Mouse (Mus musculus): ENCODE results near the gene Tnpo1.

Tnpo1 gene

DNA sequence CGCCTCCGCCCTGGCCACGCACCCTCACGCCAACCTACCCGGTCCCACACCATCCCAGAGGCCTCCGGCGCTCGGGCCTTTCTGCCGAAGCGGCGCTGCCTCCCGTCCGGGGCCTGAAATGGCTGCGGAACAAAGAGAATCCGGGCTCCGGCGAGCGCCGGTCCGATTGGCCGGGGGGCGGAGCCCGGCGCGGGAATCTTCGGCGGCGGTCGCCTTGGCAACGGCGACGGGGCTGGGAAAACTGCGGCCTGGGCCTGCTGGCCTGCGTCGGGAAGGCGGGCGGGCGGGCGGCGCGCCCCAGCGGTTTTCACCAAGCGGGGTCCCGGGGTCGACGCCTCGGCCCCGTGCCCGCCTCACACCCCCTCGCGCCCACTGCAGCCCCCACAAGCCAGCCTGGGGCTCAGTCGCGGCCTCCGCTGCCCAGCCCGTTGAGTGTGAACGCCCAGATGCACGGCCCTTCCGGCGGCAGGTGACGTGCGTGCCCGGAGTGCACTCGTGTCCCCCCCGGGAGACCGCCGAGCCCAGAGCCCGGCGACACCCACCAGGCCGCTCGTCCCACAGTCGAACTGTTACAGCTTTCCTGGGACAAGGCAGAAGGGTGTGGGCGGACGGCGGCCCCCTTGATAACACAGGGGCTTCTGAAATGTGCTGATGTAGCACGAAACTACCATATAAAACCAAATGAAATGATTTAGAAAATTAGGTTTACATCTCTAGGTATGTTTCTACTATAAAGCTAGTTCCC is at the start of gene Tnpo1:
Gene Tnpo1, minus strand, starts transcription at position 172 of the 745 bp plus-strand sequence.
- peak; percentile 95 for DNase-seq (ENCODE audit: low read depth, low spot score)

DNA sequence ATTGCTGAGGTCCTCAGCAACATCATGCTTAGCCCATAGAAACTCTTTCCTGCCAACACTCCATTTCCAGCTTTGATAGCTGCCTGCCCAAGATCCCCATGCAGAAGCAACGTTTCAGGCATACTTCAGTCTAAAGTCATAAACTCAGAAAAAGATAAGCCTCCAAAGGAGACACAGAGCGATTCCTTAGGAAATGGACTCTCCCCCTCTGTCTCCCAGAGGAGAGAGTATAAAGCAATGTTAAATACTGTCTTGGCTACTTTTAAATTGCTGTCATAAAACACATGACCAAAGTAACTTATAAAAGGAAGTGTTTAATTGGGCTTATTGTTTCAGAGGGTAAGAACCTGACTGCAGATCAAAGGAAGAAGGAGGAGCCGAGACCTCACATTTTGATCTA is 45.9 kb upstream of the Tnpo1 start:
- DNase-seq (ENCODE audit: low read depth, low spot score), result no peak

DNA sequence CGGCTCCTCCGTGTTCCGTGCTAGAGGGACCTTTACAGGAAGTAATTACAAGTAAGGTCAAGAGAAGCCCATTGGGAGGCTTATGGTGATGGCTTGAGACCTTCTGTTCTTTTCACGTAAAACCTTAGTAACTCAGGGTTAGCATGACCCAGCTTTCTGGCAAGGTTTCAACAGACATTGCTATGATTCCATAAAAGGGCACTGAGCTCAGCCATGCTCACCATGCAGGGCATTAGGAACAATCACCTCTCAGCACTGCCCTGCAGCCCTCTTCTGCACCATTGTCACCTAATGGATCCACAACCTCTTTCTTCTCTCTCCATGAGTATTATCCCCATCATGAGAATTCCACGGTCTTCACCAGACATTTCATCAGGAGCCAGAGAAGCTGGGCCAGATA is 45.5 kb upstream of the Tnpo1 start:
- no peak for DNase-seq (ENCODE audit: low read depth, low spot score)

DNA sequence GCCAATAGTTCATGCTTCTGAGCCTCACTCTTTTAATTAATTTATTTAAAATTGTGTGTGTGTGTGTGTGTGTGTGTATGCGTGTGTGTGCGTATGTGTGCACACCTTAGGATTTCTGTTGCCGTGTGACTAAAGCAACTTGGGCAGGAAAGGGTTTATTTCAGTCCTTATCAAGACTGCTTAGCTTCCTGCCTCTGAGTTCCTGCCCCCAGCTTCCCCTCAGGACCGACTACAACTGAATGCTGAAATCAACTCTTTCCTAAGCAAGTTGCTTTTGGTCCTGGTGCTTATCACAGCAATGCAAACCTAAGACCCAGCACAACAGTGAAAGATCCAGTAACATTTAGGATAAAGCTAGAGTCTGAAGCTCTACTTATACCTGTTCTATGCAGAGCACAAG is 42.3 kb upstream of the Tnpo1 start:
- DNase-seq (ENCODE audit: low read depth, low spot score), result no peak

DNA sequence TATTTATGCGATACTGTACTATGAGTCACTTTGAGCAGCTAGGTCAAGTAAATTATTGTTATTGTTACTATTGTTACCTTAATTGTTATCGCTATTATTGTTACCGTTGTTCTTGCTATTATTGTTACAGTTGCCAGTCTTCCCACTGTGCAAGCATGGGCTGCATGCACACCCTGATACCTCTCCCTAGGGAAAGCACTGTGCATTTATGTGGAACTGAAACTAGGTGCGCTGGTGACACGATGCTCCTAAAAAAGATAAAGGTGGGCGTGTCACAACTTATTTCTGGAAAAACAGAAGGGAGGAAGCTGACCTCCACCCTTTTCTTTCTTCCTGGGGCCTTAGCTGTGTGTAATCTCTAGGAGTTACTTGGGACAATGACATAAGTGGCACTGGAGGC is 41.8 kb upstream of the Tnpo1 start:
- DNase-seq (ENCODE audit: low read depth, low spot score), result no peak

DNA sequence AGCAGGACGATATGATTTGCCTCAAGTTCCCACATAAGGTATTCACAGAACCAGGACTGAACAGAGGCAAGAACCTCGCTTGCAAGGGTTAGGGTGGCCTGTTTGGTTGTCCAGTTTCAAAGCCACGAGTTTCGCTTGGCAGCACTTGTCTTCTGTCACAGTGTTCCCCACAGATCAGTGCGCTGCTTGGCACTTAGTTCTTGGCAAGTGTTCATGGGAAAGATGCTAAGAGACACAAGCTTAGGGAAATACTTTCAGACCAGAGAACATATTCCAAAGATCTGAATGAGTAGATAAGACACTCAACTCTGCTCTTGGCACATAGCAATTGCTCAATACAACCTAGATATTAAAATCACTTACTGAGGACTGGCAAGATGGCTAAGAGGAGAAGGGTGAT is 40.4 kb upstream of the Tnpo1 start:
- DNase-seq (ENCODE audit: low read depth, low spot score), result no peak

DNA sequence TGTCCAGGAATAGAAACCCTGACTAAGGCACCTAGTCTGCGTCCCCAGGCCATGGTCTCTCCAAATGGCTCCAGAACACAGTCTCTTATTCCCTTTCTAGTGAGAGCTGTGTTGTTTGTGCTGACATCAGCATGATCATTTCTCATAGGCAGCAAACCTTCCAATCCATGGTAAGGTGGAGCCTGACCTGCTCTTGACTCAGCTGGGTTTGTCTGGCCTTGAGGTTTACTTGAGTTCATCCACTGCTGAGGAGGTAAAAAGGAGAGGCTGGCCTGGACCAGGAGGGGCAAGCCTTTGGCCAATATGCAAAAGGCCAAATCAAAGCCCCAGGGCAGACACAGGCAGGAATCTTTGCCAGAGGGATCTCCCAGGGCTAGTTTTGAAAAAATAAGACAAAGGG is 37.4 kb upstream of the Tnpo1 start:
- no peak for DNase-seq (ENCODE audit: low read depth, low spot score)

DNA sequence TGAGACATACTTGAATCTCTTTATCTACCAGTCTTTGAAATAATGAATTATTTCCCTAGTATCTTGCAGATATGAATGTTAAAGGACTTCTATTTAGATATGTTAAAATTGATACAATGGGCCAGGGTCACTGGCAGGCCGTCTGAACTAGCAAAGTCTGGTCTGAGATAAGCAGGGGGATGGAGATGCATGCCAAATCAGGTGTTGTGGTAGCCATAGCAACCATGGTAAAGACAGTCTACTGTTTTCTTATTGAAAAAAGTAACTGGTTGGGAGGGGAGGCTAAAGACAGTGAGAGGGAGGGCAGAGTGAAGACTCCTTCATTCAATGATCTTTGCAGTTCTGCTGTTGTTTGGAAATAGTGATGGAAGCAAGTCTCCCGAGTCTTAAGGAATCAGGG is 32.0 kb upstream of the Tnpo1 start:
- DNase-seq (ENCODE audit: low read depth, low spot score), result no peak

DNA sequence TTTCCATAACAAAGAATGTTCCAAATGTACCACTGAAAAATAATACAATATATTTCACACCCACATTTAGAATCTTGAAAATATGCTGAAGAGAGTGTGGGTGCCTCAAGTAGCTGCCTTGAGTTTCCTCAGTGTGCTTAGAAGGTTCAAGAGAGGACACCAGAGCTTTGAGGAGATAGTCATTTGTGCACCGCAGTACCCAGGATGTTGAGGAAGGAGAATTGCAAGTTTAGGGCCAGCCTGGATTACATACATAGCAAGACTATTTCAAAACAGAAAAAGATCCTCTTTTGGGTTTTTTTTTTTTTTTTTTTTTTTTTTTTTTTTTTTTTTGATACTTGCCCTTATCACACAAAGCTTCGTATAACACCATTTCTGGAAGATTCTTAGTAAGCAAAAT is 30.0 kb upstream of the Tnpo1 start:
- no peak for DNase-seq (ENCODE audit: low read depth, low spot score)

DNA sequence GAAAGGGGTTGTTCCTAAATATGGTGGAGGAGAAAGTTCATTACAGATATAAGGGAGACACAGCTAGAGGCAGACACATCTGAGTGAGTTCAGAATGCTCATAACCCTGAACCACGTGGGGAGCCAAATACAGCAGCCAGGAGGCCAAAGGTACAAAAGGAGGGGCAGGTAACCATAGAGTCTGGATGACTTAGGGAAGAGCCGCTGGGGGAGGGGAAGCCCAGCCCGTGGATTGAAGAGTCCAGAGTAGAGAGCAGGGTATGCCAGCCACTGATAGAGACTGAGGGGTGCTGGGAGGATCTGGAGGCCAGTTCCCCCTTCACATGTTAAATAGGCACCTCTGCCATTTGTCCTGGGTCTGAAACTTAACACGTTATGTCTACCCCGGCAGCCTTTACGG is 29.5 kb upstream of the Tnpo1 start:
- no peak for DNase-seq (ENCODE audit: low read depth, low spot score)

DNA sequence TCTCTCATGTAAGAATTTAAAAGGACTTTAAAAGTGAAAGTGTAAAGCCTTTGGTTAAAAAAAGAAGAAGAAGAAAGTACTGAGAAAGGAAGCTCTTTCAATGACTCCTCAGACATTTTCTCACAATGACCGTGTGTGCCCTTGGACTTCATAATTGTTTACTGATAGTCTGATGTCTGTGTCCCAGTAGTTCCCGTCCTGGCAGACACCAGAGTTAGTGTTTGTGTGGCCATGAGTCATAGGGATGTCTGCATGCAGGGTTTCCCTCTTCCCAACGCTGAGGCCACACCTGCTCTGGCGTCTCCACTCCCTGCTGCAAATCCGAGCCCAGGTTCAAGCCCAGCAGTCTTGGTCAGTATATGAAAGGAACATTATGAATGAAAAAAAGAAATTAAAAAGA is 29.0 kb upstream of the Tnpo1 start:
- no peak for DNase-seq (ENCODE audit: low read depth, low spot score)

DNA sequence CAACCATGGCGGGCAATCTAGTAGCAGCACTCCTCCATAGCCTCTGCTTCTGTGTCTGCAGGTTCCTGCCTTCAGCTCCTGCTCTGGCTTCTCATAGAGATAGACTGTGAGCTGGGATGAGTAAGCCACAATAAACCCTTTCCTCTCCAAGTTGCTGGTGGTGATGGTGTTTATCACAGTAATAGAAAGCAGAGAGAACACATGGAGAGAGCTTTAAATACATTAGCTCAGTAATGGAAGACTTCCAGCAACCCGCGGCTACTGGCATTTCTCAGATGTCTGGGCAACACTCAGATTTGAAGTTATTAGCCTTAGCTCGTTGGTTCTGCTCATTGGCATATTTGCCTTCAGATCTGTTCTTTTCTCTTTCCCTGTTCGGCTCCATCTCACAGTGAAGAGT is 27.6 kb upstream of the Tnpo1 start:
- no peak for DNase-seq (ENCODE audit: low read depth, low spot score)

DNA sequence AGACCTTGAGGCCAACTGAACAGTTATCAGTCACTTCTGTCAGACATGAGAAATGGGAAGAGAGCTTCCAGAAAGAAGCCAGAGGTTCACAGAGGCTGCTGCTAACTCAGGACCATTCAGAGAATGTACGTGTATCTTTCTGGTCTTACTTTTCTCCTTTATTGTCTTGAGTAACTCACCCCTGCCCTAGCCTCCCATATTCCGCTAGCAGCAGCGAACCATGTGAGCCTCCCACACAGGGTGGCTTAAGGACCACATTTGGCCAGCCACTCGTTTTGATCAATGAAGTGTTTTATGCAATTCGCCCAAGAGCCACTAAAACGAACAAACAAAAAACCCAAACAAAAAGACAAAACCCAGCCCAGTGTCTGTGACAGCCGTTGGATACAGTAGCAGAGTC is 25.8 kb upstream of the Tnpo1 start:
- no peak for DNase-seq (ENCODE audit: low read depth, low spot score)

DNA sequence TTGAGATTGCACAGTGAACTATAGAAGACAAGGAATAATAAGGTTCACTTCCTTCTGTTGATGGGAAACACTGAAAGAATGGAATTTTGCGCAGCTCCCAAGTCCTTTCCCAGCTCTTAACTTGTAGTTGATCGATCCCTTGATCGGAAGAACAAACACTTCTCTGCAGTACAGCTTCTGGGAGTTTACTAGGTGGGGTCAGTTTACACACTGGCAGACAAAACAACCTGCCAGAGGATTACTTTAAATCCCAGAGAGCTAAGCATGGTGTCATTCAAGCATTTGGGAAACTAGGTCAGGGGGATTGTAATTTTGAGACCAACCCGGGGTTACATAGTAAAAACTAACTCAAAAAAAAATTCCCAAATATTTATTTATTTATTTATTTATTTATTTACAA is 22.0 kb upstream of the Tnpo1 start:
- DNase-seq (ENCODE audit: low read depth, low spot score), result no peak

DNA sequence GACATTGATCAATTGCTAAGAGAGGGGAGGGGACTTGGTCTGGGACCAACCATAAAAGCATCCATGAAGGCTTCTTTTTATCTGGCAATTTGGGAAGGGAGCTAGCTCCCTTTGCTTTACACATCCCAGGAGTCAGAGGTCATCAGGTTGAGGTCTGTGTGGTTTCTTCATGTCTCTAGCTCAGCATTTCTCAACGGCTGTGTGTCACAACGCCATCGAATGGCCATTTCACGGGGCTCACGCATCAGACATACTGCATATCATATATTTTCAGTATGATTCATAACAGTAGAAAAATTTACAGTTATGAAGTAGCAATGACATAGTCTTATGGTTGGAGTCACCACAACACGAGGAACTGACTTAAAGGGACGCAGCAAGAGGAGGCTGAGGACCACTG is 20.2 kb upstream of the Tnpo1 start:
- no peak for DNase-seq (ENCODE audit: low read depth, low spot score)

DNA sequence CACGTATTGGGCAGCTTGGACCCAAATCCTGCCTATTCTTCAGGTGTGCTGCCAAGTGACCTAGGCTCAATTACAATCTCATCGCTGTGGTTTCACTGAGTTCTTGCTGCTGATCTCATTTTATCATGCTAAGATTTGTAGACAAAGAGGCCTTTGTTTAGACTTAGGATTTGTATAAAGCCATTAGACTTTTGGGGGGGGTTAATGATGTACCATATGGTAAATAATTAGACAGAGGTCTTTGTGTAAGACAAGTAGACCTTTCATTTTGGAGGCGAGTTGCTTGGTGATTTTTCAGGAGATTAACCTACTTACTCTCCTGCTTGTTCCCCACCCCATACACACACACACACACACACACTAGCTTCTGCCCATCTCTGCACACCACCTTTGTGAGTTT is 19.7 kb upstream of the Tnpo1 start:
- no peak for DNase-seq (ENCODE audit: low read depth, low spot score)

DNA sequence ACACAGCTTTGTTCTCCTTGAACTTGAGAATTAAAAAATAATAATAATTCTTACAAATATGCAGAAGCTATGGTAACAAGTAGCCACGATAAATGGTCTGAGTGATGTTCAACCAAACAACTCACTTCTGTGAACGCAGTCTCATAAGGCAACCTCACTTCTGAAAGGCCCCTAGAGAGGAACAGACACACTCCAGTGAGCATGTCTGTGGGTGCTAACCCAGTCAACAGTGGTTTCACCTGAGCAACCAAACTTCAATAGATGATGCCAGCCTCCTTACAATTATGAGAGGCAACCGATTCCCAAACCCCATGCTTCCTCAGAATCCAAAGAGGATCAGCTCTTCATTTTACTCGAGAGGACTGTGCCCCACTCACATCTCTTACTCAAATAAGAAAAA is 19.2 kb upstream of the Tnpo1 start:
- no peak for DNase-seq (ENCODE audit: low read depth, low spot score)

DNA sequence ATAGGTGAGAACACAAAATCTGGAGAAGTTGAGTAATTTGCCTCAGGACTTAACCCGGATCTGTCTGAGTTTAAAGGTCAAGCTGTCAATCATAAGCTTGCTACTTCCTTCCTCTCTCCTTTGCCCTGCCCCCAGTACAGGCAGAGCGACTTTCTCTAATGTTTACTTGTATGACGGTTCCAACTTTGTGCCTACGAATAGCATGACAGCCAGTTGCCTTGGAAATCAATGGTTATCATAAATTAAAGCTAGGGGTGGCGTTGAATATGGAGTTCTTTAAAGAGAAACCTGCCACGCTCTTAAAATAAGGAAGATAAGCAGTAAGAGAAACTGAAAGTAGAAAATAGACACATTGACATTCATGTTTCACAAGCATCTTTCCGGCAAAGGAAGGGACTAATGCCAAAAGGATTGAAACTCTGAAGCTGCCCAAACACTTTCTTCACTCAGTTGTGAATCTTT is 18.5 kb upstream of the Tnpo1 start:
- no peak for DNase-seq (ENCODE audit: low read depth, low spot score)

DNA sequence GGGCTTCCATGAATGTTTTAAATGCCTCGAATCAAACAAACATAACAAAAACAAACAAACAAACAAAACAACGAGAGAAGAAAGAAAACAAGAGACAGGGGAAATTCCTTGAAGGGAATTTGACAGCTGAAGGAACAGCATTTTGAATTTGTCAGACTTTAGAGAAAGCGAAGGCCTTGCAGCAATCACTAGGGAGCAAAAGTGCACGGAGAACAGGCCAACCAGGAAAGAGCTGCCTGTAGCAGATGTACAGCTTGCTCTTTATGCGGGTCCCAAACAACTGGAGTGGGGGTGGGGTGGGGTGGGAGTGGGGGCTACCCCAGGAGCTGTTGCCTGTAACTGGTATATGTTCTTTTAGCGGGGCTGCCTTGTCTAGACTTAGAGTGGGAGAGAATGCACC is 16.2 kb upstream of the Tnpo1 start:
- no peak for DNase-seq (ENCODE audit: low read depth, low spot score)

DNA sequence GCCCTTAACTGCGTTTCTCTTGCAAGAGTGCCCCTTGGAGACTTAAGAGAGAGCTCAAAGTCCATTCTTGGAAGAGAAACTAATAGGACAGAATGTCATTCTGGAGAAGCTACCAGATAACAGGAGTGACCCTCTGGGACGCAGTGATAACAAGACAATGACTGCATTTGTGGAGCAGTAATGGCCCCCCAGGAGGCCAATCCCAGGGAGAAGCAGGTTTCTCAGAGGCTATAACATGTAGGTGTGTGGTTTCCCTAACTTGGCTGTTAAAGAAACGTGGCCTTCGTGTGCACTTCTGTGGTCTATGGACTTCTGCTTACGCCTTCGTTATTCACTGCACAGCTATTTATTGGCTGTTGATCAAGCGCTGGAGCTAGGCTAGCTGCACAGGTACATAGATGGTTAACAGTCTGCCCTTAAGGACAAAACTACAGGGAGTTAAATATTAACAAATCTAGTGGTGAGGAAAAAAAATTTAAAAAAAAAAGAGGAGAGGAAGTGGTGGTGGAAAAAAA is 15.7 kb upstream of the Tnpo1 start:
- DNase-seq (ENCODE audit: low read depth, low spot score), result no peak

DNA sequence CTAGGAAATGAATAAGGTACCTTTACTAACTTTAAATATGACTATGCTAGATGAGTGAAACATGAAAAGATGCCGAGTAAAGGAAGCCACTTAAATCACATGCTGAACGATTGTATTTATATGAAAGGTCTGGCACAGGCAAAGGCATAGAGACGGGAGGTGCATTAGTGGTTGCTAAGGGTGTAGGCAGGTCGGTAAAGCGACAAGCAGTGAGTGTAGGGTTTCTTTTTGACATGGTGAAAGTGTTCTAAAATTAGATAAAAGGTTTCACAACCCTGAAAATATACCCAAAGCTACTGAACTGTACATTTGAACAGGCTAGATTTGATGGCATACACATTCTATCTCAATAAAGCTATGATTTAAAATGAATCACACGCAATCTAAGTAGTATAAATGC is 10.9 kb upstream of the Tnpo1 start:
- DNase-seq (ENCODE audit: low read depth, low spot score), result no peak

DNA sequence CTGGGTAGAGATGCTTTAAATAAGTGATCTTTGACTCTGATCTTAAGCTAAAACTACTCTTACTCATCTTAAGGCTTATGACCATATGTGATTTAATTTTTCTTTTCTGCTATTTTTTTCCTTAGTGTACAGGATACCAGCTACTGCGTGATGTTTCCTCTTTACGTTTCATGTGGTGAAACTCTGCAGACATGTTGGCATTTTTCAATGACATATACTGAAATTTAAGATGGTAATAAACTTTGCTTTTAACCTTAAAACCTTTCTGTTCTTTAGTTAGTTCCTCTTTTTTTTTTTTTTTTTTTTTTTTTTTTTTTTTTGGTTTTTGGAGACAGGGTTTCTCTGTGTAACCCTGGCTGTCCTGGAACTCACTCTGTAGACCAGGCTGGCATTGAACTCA is 2.7 kb upstream of the Tnpo1 start:
- DNase-seq (ENCODE audit: low read depth, low spot score), result no peak

DNA sequence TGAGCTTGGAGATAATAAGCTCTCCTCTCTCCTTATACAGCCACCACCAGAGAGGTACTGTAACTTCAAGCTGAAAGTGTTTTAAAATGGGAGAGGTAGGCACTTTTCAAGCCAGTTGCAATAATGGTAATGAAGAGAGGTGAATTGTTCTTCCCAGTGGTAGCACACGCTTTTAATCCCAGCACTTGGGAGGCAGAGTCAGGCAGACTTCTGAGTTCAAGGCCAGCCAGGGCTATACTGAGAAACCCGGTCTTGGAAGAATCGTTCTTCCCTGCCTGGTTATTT is 716 bp upstream of the Tnpo1 start:
- no peak for DNase-seq (ENCODE audit: low read depth, low spot score)

Data from mesoderm, embryonic 11.5 days (tissue).